Mouse (Mus musculus): ENCODE data around the gene Nit2.

DNA sequence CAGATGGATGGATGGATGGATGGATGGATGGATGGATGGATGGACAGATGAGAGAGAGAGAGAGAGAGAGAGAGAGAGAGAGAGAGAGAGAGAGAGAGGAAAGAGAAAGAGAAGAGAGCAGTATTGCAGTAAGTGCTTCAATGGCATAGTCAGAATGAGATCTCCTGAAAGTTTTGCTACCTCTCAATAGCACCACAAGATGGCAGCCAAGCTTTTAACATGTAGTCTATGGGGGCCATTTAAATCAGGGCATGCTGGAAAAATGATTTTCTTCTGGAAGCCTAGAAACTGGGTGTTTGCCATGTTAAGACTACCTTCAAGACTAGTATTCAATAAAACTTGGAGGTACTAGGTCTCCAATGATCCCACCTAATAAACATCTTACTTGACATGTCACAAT, 51.1 kb downstream of the Nit2 start:
- TF ChIP-seq MYOG (IDR thresholded peaks at IDR 0.05; ENCODE audit: control insufficient read depth in 1 of 3, insufficient read depth in 1 of 3, insufficient read length in 2 of 3, low read depth in 2 of 3) = no peak
- TF ChIP-seq USF1 (IDR thresholded peaks at IDR 0.05; ENCODE audit: low read depth) = no peak
- no peak for TF ChIP-seq POLR2A (IDR thresholded peaks at IDR 0.05; ENCODE audit: insufficient read length, low read depth)
- no peak for TF ChIP-seq MYOD1 (IDR thresholded peaks at IDR 0.05; ENCODE audit: control insufficient read depth in 1 of 3, insufficient read length in 2 of 3, low read depth in 2 of 3)
- TF ChIP-seq TCF12 (IDR thresholded peaks at IDR 0.05; ENCODE audit: insufficient read depth, poor library complexity, severe bottlenecking) = no peak
- no peak for TF ChIP-seq E2F4 (IDR thresholded peaks at IDR 0.05; ENCODE audit: insufficient read depth)
